Mouse (Mus musculus) adrenal gland, adult 2 months (tissue): Measurements from ENCODE around the gene Abcb7. TPM values are rescaled to one million over a fixed set of nuclear protein-coding genes. Genes with fewer than 3 reads are reported as not detected.

Experiments used
- DNase-seq: peaks from one replicate; pipeline ENCODE4 v3.0.0; 2021
- long read RNA-seq: library from polyadenylated mRNA; stranded (forward); transcript quantifications from one replicate; pipeline ENCODE4 v2.0.0, GENCODE M21; 2021
- polyA plus RNA-seq: library from polyadenylated mRNA; depleted of rRNA; stranded (reverse); fragments of >200 nt; gene quantifications from 2 replicates; pipeline ENCODE4 v1.2.3, GENCODE M21; 2012; rRNA removed
- total RNA-seq, 2 experiments: library from RNA; stranded (reverse); gene quantifications; 2 replicates each; pipeline ENCODE4 v1.2.3; 2021

Gene Abcb7
- total RNA-seq (10 to 100 TPM; 29.6 to 33.2 TPM), polyA plus RNA-seq (9.4 and 15.1 TPM in 2 replicates)
- long read RNA-seq, full-length matches to known transcripts, result 3 of 114 reads
- long read RNA-seq, partial matches to known transcripts, result 0 of 114 reads
- long read RNA-seq, other reads (novel, unspliced or antisense), result 111 of 114 reads

DNA sequence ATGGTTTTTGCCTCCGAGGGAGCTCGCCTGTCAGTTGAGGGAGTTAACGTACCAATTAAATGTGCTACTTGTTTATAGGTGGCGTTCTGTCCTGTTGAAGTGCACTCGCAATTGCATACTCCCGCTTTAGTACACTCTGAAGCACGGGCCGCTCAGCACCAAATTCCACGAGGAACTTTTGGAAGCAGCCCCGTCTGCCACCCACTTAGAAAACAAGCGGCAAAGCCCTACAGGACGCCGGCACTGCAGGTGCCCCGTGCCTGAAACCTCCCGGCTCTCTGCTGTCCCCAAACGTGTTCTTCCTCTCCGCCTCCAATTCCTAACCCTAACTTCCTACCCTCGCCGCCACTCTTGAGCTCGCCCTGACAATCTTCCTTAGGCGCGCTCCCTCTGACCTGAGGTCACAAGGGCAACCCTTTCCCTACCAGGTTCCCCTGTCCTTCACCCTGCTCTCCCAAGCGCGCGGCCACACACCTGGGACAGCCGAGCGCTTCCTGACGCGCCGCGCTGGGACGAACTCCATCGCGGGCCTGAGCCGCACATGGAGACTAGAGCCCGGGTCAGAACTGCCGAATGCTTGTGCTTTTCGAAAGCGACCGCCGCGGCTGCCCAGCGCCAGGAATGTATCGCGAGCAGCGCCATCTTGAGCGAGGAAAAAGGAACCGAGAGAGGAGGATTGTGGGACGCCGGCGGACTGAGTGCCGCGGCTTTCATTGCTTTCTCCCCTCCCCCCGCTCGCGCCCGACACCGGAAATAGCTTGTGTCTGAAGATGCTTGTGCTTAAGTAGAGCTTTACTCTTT lies at the start of gene Abcb7:
TSS of gene Abcb7 (minus strand) at position 674 of the 801 bp plus-strand sequence.
- peak; percentile 88 for DNase-seq

DNA sequence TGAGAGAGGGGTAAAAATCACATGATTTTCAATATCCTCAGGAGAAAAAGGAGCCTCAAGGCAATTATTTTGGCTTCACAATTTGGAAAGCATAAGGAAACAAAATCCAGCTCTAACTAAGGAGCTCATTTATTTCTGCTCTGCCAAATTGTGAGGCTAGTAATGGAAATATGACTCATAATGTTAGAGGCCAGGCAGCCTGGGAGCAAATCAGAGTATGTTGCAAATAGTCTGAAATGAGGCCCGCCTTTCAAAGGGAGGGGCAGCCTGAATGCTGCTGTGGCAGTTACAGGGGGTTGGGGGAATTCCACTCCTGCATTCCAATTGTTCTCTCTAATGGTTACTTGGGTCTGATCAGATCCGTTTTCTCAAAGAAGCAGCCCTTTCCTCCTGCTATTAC lies 48.1 kb upstream of the Abcb7 start:
- peak; percentile 39 for DNase-seq

DNA sequence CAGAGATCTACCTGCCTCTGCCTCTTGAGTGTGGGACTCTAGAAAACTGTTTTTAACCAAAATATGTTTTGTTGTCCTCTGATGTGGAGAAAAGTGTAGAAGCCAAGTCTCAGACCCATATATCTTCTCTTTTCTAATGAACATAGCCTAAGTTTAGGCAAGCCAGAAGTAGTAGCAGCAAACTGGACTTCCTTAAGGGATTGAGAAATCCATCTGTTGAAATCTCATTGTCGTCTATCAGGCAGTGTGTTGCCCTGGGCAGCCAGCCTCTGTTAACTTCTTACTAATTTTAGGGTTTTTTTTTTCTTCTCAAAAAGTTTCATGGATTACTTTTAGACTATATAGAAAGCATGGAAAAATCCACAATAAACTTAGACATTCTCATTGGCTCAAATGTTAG lies 38.8 kb upstream of the Abcb7 start:
- DNase-seq, result no peak

DNA sequence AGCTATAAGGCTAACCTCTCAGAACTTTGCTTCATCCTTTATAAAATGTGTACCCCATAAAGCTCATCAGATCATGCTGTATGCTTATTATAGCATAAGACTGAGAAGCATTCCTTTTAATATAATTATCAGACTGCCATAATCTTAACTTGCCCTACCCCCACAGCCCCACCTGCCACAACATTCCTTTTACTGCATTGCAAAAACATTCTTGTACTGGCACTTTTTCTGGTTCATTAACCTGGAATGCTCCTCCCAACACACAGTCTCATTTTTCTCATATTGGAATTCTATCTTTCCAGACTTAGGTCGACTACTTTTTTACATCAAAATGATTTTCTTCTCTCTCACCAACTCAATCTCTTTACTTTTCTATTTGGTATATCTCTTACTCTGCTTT lies 19.8 kb upstream of the Abcb7 start:
- DNase-seq, result no peak

DNA sequence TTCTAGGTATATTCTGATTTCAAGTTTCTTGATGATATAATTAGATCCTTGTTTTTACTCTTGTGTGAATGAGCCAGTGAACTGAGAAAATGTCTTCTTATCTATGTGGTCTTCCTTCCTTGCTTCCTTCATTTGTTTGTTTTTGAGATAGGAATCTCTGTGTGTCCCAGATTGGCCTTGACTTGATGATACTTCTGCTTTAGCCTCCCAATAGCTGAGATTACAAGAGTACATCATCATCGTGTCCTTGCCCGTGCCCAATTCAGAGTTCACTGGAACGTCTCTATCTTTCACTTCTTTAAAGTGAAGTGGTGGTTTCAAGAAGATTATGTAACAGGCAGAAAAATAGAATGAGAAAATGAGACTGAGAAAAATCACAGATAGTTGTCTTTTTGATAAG lies 14.5 kb upstream of the Abcb7 start:
- DNase-seq, result no peak

DNA sequence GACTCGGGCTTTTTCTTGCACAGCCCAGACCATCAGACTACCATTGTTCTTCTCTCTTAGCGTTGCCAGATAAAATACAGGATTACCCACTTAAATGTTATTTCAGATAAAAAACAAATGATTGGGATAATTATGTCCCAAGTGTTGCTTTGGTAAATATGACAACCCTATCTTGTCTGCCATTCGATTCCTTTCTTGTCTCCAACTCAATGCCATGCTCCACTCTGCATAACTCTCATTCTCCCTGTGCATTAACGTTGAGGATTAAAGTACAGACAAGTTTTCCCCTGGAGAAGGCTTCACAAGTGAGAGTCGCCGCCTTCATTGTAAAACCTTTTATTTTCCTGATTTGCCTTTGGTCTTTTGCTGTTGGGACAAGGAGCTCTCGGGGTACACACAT lies 339 bp upstream of the Abcb7 start:
- DNase-seq, result no peak

DNA sequence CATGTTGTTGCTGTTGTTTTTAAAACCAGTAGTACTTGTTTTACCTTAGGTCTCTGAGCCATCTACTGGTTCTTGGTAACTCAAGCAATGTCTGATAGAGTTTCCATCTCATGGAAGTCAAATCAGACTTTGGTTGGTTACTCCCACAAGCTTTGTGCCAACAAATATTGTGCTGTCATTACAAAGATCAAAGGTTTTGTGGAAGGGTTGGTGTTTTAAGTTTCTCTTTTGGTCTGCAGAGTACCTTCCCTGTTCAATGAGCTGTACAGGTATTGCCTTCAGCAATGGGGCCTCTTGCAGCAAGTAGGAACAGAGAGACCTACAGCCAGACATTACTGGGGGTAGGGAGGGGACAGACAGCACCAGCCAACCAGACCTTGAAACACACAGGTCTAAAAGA lies 5.5 kb downstream of the Abcb7 start:
- DNase-seq, result no peak

DNA sequence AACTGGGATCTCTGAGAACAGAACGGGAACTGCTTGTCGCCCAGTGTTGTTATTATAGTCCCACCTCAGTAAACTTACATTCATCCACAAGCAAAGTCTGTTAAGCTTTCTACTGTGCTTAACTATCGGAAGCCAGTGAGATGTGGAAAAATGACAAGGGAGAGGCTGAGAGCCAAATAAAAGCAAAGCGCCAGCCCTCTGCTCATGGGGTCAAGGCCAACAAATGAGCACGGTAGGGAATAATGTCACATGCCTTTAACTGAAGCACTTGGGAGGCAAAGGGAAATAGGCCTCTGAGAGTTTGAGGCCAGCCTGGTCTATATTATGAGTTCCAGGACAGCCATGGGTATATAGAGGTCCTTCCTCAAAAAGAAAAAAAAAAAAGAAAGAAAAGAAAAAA lies 11.2 kb downstream of the Abcb7 start:
- DNase-seq, result peak; percentile 40

DNA sequence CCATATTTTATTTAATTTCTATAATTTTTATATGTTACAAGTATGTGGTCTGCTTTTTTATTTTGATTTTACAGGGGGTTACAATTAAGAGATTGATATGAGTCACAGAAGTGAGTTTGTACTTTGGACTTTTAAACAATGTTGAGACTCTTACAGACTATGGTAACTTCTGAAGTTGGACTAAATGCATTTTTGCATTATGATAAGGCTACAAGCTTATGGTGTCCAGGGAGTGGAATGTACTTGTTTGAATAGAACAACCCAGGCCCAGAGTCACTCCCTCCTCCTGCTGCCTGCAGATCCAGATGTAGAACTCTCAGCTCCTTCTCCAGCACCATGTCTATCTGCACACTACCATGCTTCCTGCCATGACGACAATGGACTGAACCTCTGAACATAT lies 12.5 kb downstream of the Abcb7 start:
- DNase-seq, result no peak

DNA sequence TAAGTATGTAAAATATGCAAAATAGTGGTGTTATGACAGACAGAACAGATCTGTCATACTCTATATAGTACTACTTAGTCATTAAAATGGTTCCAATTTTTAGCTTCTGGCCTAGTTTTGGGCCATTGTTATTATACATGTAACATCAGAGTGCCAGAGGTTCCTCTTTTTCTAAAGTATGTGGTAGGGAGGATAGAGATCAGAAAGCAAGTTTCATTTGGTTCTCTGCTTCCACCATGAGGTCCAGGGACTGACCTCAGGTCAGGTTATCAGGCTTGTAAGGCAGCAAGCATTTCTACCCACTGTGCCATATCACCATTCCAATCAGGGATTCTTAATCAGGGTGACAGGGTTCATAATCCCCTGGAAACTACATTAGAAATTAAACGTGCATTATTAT lies 16.1 kb downstream of the Abcb7 start:
- DNase-seq, result no peak

DNA sequence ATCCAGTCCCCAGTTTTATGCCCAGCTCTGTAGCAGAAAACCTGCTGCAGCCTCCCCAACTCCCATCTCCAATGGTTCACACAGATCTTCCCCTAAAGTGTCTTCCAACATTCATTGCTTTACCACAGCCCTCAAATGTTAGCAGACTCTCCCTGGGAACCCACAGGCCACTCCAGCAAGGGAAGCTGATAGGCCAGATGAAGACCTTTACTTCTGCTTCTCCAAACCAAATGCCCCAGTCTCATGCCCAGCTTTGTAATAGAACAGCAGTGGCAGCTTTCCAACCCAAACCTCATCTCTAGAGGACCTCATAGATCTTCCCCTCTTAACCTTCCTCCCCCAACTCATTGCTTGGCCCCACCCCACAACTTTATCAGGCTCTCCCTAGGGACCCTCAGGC lies 54.0 kb downstream of the Abcb7 start:
- no peak for DNase-seq

DNA sequence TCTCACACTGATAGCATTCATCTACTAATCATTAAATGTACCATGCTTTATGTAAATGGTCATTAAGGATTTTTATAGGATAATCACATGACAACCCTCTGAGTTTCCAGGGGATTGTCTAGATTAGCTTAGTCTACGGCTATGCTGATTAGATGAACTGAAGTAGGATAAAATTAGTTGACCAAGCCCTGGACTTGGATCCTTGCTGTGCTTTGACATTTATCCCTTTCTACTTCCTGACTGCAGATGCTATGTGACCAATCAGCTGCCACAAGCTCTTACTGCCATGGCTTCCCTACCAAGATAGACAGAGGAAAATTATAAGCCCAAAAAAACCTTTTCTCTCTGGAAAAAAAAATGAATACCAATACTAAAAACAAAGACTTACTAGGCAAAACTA lies 57.8 kb downstream of the Abcb7 start:
- DNase-seq, result no peak

DNA sequence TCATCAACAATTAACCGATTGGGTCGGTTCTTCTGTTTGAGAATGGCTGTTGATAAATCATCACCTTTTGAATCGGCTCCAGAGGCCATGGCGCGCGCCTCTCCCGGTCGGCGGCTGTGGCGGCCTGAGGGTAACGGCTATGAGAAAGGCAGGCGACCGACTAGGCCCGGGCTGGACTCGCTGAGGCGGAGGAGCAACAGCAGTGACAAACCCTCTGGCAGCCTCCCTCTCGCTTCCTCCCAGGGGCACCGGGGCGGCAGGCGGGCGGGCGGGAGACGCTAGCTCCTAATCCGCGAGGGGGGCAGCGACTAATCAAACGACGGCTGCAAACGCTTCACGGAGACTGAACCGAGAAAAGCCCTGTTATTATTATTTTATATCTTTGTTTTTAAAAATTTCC lies 65.5 kb downstream of the Abcb7 start:
- DNase-seq, result peak; percentile 43

DNA sequence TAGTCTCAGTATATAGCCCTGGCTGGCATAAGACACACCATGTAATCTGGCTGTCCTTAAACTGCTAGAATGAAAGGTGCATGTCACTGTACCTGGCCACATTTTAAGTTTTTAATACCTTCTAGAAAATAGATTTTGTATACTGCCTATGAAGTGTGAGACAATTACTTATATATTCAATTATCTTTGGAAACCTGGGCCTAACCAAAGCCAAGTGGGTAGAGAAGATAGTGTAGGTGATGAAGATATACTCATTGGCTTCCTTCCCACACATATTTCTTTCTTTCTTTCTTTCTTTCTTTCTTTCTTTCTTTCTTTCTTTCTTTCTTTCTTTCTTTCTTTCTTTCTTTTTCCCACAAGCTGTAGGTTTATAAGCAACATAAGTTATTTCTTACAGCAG lies 121.9 kb downstream of the Abcb7 start:
- DNase-seq, result no peak

DNA sequence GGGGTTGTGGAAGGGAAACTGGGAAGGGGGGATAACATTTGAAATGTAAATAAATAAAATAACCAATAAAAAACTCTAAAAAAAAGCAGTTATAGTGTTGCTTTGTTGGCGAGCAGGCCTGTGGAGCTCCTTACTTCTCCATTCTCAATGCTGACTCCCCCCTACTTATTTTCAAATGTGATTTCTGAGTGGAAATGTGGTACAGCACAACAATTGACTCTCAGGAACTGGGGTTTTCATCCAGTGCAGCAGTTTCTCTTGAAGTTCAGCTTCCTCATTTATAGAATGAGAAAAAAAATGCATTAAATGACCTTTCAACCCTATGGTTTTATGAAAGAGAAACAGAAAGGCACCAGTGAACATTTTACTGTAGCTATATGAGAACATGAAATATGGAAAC lies 133.8 kb downstream of the Abcb7 start:
- DNase-seq, result no peak

DNA sequence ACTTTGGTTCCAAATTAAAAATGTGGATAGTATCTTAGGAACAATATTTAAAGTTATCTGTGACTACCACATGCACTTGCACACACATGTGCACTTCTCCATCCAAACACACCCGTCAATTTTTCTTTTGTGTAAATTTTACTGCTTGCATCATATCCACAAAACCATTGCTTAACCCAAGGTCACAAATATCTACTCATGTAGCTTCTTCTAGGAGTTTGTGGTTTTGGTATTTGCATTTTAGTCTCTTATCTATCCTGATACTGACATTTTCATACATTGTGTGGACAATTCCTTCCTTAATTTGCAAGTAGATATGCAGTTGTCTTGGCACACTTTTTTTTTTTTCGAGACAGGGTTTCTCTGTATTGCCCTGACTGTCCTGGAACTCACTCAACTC lies 149.3 kb downstream of the Abcb7 start:
- no peak for DNase-seq

DNA sequence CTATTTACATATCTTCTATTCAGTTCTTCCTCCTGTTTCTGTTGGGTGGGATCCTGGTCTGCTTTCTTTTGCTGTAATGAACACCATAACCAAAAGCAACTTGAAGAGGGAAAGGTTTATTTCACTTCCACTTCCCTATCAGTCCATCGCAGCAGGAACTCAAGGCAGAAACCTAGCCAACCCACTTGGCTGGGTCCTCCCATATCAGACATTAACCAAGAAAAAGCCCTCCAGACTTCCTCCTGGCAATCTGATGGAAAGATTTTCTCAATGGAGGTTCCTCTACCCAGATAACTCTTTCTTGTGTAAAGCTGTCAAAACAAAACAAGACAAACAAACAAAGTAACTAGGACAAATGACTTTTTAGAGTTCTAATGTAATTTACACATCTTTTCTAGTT lies 151.2 kb downstream of the Abcb7 start:
- no peak for DNase-seq

DNA sequence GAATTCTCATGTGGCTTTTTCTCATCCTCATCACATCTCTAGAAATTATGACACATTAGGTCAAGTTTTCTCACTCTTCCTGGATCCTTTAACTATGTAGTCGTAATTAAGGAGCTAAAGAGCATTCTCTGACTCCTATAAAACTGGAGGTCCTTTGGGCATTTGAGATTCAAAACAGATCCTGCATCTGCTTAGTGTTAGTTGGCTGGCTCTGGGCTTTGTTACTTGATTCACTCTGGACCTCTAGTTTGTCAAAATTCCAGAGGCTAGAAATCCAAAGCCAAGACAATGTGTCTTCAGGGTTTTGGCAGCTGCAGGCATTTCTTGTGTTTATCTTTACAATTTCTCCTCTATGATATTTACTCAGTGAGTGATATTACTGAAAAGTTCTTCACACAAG lies 157.1 kb downstream of the Abcb7 start:
- no peak for DNase-seq

Other genes with a start within 250 kb of the Abcb7 start
- gene Nexmif, start 212.7 kb downstream of the Abcb7 start, total RNA-seq, result 10 to 100 TPM in 1 of 2 experiments, 1 to 10 TPM in 1; 9.6 to 11.0 TPM
- 2.1 and 2.5 TPM in 2 replicates for gene Nexmif, start 212.7 kb downstream of the Abcb7 start, polyA plus RNA-seq
- gene Uprt, start 69.0 kb upstream of the Abcb7 start, total RNA-seq, result 10 to 100 TPM; 13.6 to 15.6 TPM
- 3.1 and 5.0 TPM in 2 replicates for gene Uprt, start 69.0 kb upstream of the Abcb7 start, polyA plus RNA-seq